Mouse (Mus musculus) left cerebral cortex, adult 11 months (tissue): ENCODE results near the gene Psmb5.
"Not testable (repeated sequence)": the region's sequence is repeated elsewhere in the genome, so short reads cannot be mapped to it uniquely, and the experiment has no call there.

Source experiments
- DNase-seq: peaks from one replicate; pipeline ENCODE4 v3.0.0; 2022; ENCODE audit warnings: low spot score

Gene Psmb5

DNA sequence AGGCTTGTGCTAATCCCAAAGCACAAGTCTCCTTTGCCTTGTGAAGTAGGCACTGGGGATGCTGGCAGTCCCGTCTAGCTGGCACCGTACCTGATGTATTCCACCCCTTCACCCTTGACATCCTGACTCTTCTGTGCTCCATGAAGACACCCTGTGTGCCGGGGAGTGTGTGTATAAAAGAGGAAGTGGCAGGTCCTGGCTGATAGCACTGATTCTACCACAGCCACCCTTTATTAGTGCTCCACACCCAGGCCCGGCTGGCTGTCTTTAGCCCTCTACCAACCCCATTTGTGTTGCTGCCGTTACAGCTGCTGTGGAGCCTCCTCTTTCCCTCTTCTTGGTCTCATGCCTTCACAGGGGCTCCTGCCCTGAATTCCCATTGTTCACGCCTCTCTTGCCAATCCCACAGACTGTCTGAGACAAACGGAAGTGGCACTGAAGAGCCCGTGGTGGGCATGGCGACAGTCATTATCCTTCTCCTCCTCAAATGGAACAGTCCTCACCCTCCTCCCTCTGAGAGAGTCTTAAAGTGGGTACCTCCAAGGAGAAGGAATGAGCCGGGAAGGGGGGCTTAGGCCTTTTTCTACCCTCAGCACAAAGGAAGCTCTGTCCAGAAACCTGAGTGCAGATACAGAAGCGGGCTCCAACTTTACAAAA lies 12.9 kb upstream of the Psmb5 start:
- DNase-seq: no peak

DNA sequence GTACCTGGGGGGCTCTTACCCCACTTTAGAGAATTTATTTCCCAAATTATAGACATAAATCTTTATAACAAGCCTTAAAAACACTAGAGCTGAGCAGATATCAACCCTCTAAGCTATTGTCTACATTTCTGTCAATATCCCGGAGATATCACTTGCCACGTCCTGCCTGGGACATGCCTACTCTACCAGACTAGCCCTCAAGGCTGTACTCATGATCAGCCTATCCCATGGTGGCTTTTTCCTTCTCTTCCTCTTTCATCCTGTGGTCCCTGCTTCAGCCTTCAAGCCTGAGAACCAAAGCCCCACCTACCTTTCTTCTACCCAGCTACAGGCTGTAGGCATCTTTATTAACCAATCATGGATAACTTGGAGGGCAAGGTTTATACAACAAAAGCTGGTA lies 12.0 kb upstream of the Psmb5 start:
- DNase-seq: no peak

- DNase-seq: no peak
These were observed 10.3 kb upstream of the Psmb5 start for GRCm38 (mm10) chr14:54628103-54628502.

- no peak for DNase-seq
These were observed 7.2 kb upstream of the Psmb5 start for GRCm38 (mm10) chr14:54624976-54625375.

DNA sequence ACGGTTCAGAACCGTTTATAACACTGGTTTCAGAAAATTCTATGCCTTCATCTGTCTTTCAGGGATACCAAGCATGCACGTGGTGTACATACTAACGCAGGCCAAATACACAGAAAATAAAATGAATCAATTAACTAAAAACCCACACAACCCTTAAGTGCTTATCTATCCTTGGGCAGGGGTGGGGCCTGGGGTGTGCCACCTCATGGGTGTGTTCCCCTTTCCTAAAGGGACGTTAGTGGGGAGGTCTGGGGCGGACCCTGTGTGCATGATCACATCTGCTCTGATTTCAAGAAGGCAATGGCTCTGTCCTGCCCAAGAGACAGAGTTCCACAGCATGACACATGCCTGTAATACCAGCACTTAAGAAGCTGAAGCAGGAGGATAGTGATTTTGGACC lies 5.5 kb upstream of the Psmb5 start:
- no peak for DNase-seq

GRCm38 (mm10) chr14:54621133-54621532 lies 3.3 kb upstream of the Psmb5 start, which contains the start of gene Psmb11:
Psmb11 (plus strand) TSS chr14:54621433.
- DNase-seq: no peak

DNA sequence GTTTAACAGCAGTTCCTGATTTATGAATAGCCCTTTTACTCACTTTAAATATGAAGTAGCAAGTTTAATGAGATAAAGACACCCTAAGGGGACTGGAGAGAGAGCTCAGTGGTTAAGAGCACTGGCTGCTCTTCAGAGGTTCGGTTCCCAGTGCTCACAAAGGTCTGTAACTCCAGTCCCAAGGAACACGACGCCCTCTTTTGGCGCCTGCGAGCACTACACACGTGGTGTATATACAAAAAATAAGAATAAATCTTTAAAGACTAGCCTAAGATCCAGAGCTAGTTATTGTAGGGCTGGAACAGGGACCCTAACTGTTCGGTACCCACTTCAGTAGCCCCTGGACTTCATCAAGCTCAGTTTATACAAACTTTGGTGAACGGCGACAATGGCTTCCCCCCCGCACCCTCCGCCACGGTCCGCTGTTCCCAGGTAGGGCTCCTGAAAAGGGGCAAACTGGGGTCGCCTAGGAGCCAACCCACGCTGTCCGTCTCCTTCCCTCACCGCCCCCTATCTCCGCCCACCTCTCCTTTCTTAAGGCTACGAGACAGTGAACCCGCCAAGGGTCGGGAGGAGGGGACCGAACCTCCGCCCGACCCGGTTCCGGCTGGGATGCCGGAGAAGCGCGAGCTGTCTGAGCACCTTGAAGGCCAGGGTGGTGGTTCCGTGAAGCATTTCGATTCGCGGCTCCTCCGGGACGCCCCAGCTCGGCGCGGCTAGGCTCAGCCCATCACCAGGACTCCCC lies 498 bp downstream of the Psmb5 start:
- no peak for DNase-seq

GRCm38 (mm10) chr14:54616226-54616825 lies 1.5 kb downstream of the Psmb5 start:
- no peak for DNase-seq

- DNase-seq: not testable (repeated sequence)
These were observed 3.7 kb downstream of the Psmb5 start for GRCm38 (mm10) chr14:54614130-54614529.

DNA sequence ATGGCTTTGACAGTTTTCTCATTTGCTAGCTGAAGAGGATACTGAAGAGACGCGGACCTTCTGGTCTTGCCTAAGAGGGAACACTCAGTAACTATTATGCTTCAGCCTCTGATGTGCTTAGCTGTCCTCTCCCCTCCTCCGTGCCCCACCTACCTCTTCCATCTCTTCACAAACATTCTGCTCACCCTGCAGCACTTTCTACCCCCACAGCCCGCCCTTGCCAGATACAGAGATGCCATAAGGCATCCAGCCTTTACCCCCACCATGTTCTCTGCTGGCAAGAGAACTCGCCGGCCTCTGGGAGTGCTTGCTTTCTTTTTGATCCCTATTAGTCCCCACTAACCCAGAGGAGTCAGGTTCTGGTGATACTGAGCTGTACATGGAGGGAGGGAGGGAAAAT lies 7.2 kb downstream of the Psmb5 start:
- no peak for DNase-seq

GRCm38 (mm10) chr14:54609962-54610361 lies 7.9 kb downstream of the Psmb5 start:
- DNase-seq: no peak

DNA sequence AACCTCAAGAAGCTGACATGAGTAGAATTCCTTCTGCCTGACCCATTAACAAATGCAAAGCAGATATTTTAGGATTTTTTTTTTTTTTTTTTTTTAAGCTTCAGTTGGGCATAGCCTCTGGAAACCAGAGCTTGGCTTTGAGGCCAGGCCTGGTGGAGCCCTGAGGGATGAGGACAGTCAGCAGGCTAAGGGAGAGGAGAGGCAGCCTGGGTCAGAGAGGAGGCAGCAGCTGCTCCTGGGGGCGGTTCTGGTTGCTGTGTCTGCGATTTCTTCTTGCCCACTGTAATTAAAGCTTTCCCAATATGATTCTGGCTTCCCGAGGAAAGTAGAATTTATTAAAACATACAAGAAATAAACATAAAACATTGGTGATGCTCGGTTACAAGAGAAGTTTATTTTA lies 8.6 kb downstream of the Psmb5 start:
- DNase-seq: no peak

- no peak for DNase-seq
These were observed 10.6 kb downstream of the Psmb5 start for GRCm38 (mm10) chr14:54607226-54607625.

- no peak for DNase-seq
These were observed 12.0 kb downstream of the Psmb5 start, which contains the start of gene 4931414P19Rik for GRCm38 (mm10) chr14:54605752-54606321. 4931414P19Rik (minus strand) TSS chr14:54605993.

- no peak for DNase-seq
These were observed 14.1 kb downstream of the Psmb5 start for GRCm38 (mm10) chr14:54603686-54604085.

GRCm38 (mm10) chr14:54603038-54603654 lies 14.7 kb downstream of the Psmb5 start:
- peak; percentile 90 for DNase-seq

- no peak for DNase-seq
These were observed 15.2 kb downstream of the Psmb5 start for GRCm38 (mm10) chr14:54602613-54603012.

- no peak for DNase-seq
These were observed 16.2 kb downstream of the Psmb5 start for GRCm38 (mm10) chr14:54601601-54602000.

DNA sequence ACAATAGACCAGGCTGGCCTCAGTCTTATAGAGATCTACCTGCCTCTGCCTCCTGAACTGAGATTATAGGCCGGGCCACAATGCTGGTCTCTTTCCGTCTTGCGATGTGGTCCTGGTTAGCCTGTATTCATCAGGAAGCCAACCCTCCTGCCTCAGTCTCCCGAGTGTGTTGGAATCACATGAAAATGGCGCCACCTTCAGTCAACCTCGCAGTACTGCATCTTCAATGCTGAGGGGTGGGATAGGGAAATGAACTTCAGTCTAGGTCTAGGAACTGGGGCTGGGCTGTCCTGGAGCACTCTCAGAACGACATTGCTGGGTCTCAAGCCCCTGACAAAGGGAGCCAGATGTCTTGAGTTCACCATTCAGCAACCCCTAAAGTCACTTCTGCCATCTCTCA lies 20.7 kb downstream of the Psmb5 start:
- no peak for DNase-seq

DNA sequence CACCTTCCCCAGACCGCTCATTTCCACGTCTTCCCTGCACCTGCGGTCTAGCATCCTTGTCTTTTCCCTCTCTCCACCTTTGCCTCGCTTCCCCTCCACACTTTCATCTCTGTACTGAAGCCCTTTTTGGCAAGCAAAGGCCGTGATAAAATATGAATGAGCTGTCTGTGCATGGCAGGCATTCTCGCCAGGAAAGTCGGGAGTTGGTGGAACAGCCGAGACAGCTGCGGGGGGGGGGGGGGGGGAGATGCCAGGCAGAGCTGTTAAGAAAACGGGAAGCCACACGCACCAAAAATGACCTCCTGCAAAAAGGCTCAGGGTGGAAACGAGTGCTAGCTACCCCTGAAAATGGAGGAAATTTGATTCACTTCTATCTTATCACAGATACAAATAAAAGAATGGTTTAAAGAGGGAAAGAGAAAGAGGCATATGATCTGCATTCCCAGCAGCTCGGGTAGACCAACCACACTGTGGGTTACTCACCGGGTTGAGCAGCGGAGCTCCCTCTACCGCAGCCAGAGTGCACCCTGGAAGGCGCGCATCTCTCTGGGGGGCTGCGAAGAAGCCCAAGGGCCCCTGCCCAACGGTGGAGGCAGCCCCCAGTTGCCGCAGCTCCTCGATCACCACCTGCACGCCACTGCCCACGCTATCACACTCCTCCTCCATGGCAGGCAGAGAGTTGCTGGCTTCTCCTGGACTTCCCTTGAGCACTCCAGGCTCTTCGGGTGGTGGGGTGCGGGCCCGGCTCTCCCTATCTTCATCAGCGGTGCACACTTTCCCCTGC lies 23.0 kb downstream of the Psmb5 start:
- DNase-seq: no peak

- no peak for DNase-seq
These were observed 23.8 kb downstream of the Psmb5 start for GRCm38 (mm10) chr14:54594055-54594454.
